Mouse (Mus musculus): Measurements from ENCODE around the gene Gcnt4. TPM values are rescaled to one million over a fixed set of nuclear protein-coding genes. Genes with fewer than 3 reads are reported as not detected.
"Not testable (repeated sequence)": the region's sequence is repeated elsewhere in the genome, so short reads cannot be mapped to it uniquely, and the experiment has no call there.

Gcnt4 gene
- polyA plus RNA-seq, 1 experiment: 0.55 TPM

GRCm38 (mm10) chr13:96932745-96933144 is 8.3 kb downstream of the Gcnt4 start:
- Histone ChIP-seq H3K27me3 (ENCODE audit: control insufficient read depth, insufficient read depth, low read length) (no peaks in the 10 kb centered on the region), H3K4me1 (replicated peaks; ENCODE audit: control insufficient read depth, insufficient read depth, low read length) (no peaks in the 10 kb centered on the region), H3K4me3 (ENCODE audit: control insufficient read depth, insufficient read depth, low read length) (no peak overlapping the region), H3K27ac (ENCODE audit: control insufficient read depth, insufficient read depth, low read length) (no peak overlapping the region), H3K36me3 (ENCODE audit: control insufficient read depth, insufficient read depth, low read length) (no peaks in the 10 kb centered on the region)
- no peak for TF ChIP-seq POLR2A (IDR thresholded peaks at IDR 0.05; ENCODE audit: control insufficient read depth, extremely low read depth, insufficient read depth, low read length, poor library complexity)
- no peak for TF ChIP-seq CTCF (IDR thresholded peaks at IDR 0.05; ENCODE audit: borderline replicate concordance, control insufficient read depth, extremely low read depth, insufficient read depth, low read length, poor library complexity)
- WGBS: 89% methylated on average over 5 of the region's 5 CpGs
- DNase-seq: no peak

- no peak overlapping the region for H3K4me3 ChIP-seq (ENCODE audit: control insufficient read depth, insufficient read depth, low read length)
- WGBS: 66% methylated on average over 8 of the region's 8 CpGs
- no peak overlapping the region for H3K27ac ChIP-seq (ENCODE audit: control insufficient read depth, insufficient read depth, low read length)
- no peaks in the 10 kb centered on the region for H3K36me3 ChIP-seq (ENCODE audit: control insufficient read depth, insufficient read depth, low read length)
- DNase-seq: no peak
- no peaks in the 10 kb centered on the region for H3K27me3 ChIP-seq (ENCODE audit: control insufficient read depth, insufficient read depth, low read length)
- TF ChIP-seq POLR2A (IDR thresholded peaks at IDR 0.05; ENCODE audit: control insufficient read depth, extremely low read depth, insufficient read depth, low read length, poor library complexity): no peak
- H3K4me1 ChIP-seq (replicated peaks; ENCODE audit: control insufficient read depth, insufficient read depth, low read length): no peaks in the 10 kb centered on the region
Observed at GRCm38 (mm10) chr13:96933367-96933766, 8.9 kb downstream of the Gcnt4 start.

- Histone ChIP-seq H3K4me3 (ENCODE audit: control insufficient read depth, insufficient read depth, low read length) (no peak overlapping the region), H3K4me1 (replicated peaks; ENCODE audit: control insufficient read depth, insufficient read depth, low read length) (no peaks in the 10 kb centered on the region), H3K27me3 (ENCODE audit: control insufficient read depth, insufficient read depth, low read length) (no peaks in the 10 kb centered on the region), H3K36me3 (ENCODE audit: control insufficient read depth, insufficient read depth, low read length) (no peaks in the 10 kb centered on the region), H3K27ac (ENCODE audit: control insufficient read depth, insufficient read depth, low read length) (no peak overlapping the region)
- WGBS: 80% methylated on average over 6 of the region's 6 CpGs
- TF ChIP-seq POLR2A (IDR thresholded peaks at IDR 0.05; ENCODE audit: control insufficient read depth, extremely low read depth, insufficient read depth, low read length, poor library complexity) (no peak), CTCF (IDR thresholded peaks at IDR 0.05; ENCODE audit: borderline replicate concordance, control insufficient read depth, extremely low read depth, insufficient read depth, low read length, poor library complexity) (no peak)
- no peak for DNase-seq
Observed at GRCm38 (mm10) chr13:96936173-96936777, 11.8 kb downstream of the Gcnt4 start.

- DNase-seq: no peak
- Histone ChIP-seq H3K36me3 (ENCODE audit: control insufficient read depth, insufficient read depth, low read length) (no peaks in the 10 kb centered on the region), H3K4me3 (ENCODE audit: control insufficient read depth, insufficient read depth, low read length) (no peak overlapping the region), H3K27me3 (ENCODE audit: control insufficient read depth, insufficient read depth, low read length) (no peaks in the 10 kb centered on the region), H3K27ac (ENCODE audit: control insufficient read depth, insufficient read depth, low read length) (no peak overlapping the region), H3K4me1 (replicated peaks; ENCODE audit: control insufficient read depth, insufficient read depth, low read length) (no peaks in the 10 kb centered on the region)
- WGBS: 95% methylated on average over 10 of the region's 10 CpGs
- TF ChIP-seq POLR2A (IDR thresholded peaks at IDR 0.05; ENCODE audit: control insufficient read depth, extremely low read depth, insufficient read depth, low read length, poor library complexity) (no peak), CTCF (IDR thresholded peaks at IDR 0.05; ENCODE audit: borderline replicate concordance, control insufficient read depth, extremely low read depth, insufficient read depth, low read length, poor library complexity) (no peak)
Observed at GRCm38 (mm10) chr13:96937059-96937558, 12.6 kb downstream of the Gcnt4 start.

GRCm38 (mm10) chr13:96939680-96940079 is 15.2 kb downstream of the Gcnt4 start:
- Histone ChIP-seq H3K27me3 (ENCODE audit: control insufficient read depth, insufficient read depth, low read length) (no peaks in the 10 kb centered on the region), H3K36me3 (ENCODE audit: control insufficient read depth, insufficient read depth, low read length) (no peaks in the 10 kb centered on the region), H3K27ac (ENCODE audit: control insufficient read depth, insufficient read depth, low read length) (no peak overlapping the region), H3K4me1 (replicated peaks; ENCODE audit: control insufficient read depth, insufficient read depth, low read length) (no peaks in the 10 kb centered on the region), H3K4me3 (ENCODE audit: control insufficient read depth, insufficient read depth, low read length) (no peak overlapping the region)
- no peak for DNase-seq
- TF ChIP-seq POLR2A (IDR thresholded peaks at IDR 0.05; ENCODE audit: control insufficient read depth, extremely low read depth, insufficient read depth, low read length, poor library complexity) (no peak), CTCF (IDR thresholded peaks at IDR 0.05; ENCODE audit: borderline replicate concordance, control insufficient read depth, extremely low read depth, insufficient read depth, low read length, poor library complexity) (no peak)
- WGBS: 93% methylated on average over 10 of the region's 10 CpGs

- H3K27ac ChIP-seq (ENCODE audit: control insufficient read depth, insufficient read depth, low read length); H3K4me3 ChIP-seq (ENCODE audit: control insufficient read depth, insufficient read depth, low read length); H3K4me1 ChIP-seq (replicated peaks; ENCODE audit: control insufficient read depth, insufficient read depth, low read length); H3K36me3 ChIP-seq (ENCODE audit: control insufficient read depth, insufficient read depth, low read length); H3K27me3 ChIP-seq (ENCODE audit: control insufficient read depth, insufficient read depth, low read length); DNase-seq: not testable (repeated sequence)
- 96% methylated on average over 11 of the region's 11 CpGs for WGBS
Observed at GRCm38 (mm10) chr13:96941481-96941880, 17.0 kb downstream of the Gcnt4 start.

GRCm38 (mm10) chr13:96943571-96943970 is 19.1 kb downstream of the Gcnt4 start:
- WGBS: 66% methylated on average over 3 of the region's 3 CpGs
- no peak for DNase-seq
- no peaks in the 10 kb centered on the region for H3K27me3 ChIP-seq (ENCODE audit: control insufficient read depth, insufficient read depth, low read length)
- H3K36me3 ChIP-seq (ENCODE audit: control insufficient read depth, insufficient read depth, low read length): no peaks in the 10 kb centered on the region
- no peak overlapping the region for H3K4me3 ChIP-seq (ENCODE audit: control insufficient read depth, insufficient read depth, low read length)
- no peak overlapping the region for H3K27ac ChIP-seq (ENCODE audit: control insufficient read depth, insufficient read depth, low read length)
- H3K4me1 ChIP-seq (replicated peaks; ENCODE audit: control insufficient read depth, insufficient read depth, low read length): no peaks in the 10 kb centered on the region
- TF ChIP-seq CTCF (IDR thresholded peaks at IDR 0.05; ENCODE audit: borderline replicate concordance, control insufficient read depth, extremely low read depth, insufficient read depth, low read length, poor library complexity) (no peak), POLR2A (IDR thresholded peaks at IDR 0.05; ENCODE audit: control insufficient read depth, extremely low read depth, insufficient read depth, low read length, poor library complexity) (no peak)

All from thymus, adult 2 months (tissue).